Mouse (Mus musculus): Measurements from ENCODE around the gene Kif6. TPM values are rescaled to one million over a fixed set of nuclear protein-coding genes. Genes with fewer than 3 reads are reported as not detected.

Kif6 gene
- polyA plus RNA-seq, 1 experiment from 2014 or later = 4.8 TPM

DNA sequence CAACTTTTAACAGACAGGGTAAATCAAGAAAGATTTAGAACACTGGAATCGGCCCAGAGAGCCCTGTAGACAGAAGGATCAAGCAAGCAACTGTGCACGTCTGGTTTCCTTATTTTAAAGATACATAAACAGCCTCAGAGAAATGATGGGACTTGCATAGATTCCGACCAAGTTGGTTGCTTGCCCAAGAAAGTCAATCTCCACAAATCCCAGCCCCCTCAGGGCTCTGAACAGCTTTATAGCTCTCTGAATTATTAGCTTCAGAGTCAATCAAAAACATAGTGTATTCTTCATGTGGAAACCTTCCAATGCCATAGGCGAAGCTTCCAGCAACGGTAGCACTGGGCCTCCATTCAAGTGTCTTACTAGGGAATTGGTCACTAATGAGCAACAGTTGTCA lies 127.0 kb downstream of the Kif6 start:
- no peak for TF ChIP-seq CTCF (IDR thresholded peaks at IDR 0.05; ENCODE audit: low read depth)
- WGBS = 48% methylated on average over 5 of the region's 5 CpGs
- no peak overlapping the region for H3K9ac ChIP-seq
- no peak overlapping the region for H3K4me2 ChIP-seq
- peaks cover 13% of the 10 kb centered on the region for H3K4me1 ChIP-seq (ENCODE audit: insufficient read depth)
- DNase-seq (peak; percentile 63), ATAC-seq (ENCODE audit: insufficient read depth) (no peak)
- H3K27ac ChIP-seq (ENCODE audit: low read depth) = peak overlapping the region; percentile 52; the same call in 1 of the 2 replicates
- H3K4me3 ChIP-seq (ENCODE audit: low read depth, low read length) = no peak overlapping the region
- no peaks in the 10 kb centered on the region for H3K27me3 ChIP-seq (ENCODE audit: insufficient read depth, low read length)
- no peaks in the 10 kb centered on the region for H3K9me3 ChIP-seq (ENCODE audit: low read depth, low read length)
- no peaks in the 10 kb centered on the region for H3K36me3 ChIP-seq (ENCODE audit: insufficient read depth)

DNA sequence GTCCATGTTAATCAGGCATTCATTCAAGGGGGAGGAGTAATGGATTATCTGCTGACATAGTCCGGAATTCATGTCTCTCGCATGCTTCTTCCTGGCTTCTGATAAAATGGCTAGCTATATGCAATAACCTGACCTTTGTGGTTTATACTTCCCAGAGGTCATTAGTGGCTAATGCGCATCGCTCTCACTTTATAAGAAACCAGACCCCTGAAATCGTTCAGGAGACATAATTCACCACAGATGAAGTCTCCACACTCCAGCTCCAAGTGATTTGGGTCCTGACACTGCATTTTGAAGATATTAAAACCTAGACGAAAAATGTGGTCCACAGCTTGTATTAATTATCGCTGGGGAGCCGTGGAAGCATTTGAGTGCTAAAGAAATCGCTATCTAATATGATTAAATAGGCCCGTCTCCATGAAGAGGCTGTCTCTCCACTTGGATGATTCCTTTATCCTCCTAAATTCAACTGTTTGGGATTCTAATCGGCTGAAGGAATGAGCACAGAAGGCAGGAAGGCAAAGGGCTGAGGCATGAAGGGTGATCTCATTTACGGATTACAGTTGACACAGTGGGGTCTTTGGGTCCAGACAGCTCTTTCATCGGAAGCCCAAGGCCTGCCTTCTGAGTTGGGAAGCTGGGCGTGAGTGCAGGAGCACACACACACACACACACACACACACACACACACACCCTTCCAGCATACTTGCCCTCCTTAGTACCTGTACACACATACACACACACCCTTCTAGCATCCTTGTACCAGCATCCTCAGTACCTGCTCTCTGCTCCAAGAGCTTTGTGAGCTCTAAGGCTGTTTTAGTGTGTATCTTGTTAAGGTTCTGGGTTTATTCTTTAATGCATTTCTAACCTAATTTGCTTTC lies 128.9 kb downstream of the Kif6 start:
- Histone ChIP-seq H3K9ac (no peak overlapping the region), H3K9me3 (ENCODE audit: low read depth, low read length) (no peaks in the 10 kb centered on the region), H3K36me3 (ENCODE audit: insufficient read depth) (no peaks in the 10 kb centered on the region), H3K4me1 (ENCODE audit: insufficient read depth) (peaks cover 3% of the 10 kb centered on the region; the same call in 1 of the 2 replicates), H3K27me3 (ENCODE audit: insufficient read depth, low read length) (no peaks in the 10 kb centered on the region), H3K4me3 (ENCODE audit: low read depth, low read length) (no peak overlapping the region), H3K27ac (ENCODE audit: low read depth) (0 out of 2 replicates have a peak overlapping the region, but pooled peaks have one; percentile 48), H3K4me2 (no peak overlapping the region)
- TF ChIP-seq CTCF (IDR thresholded peaks at IDR 0.05; ENCODE audit: low read depth) = no peak
- DNase-seq (peak; percentile 80), ATAC-seq (ENCODE audit: insufficient read depth) (peak; percentile 64)
- WGBS = 44% methylated on average over 14 of the region's 14 CpGs

DNA sequence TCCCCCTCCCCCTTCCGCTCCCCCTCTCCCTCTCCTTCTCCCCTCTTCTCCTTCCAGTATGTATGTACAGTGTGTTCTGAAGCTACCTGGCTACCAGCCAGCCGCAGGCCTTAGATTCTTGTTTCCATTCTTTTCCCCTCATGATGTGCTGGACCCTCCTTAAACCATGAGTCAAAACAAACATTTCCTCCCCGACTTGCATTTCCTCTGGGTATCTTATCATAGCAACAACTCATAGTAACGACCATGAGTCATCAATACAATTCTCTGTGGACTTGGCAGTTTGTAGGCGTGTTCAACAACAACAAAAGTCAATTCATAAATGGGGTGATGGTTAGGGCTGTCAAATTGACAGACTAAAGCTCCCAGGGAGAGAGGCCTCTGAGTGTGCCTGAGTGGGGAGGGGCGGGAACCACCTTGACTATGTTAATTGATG lies 136.0 kb downstream of the Kif6 start:
- Histone ChIP-seq H3K9me3 (ENCODE audit: low read depth, low read length) (0 out of 2 replicates have a peak, but pooled peaks cover 4% of the 10 kb centered on the region), H3K27ac (ENCODE audit: low read depth) (no peak overlapping the region), H3K36me3 (ENCODE audit: insufficient read depth) (no peaks in the 10 kb centered on the region), H3K4me1 (ENCODE audit: insufficient read depth) (peaks cover 6% of the 10 kb centered on the region), H3K4me3 (ENCODE audit: low read depth, low read length) (no peak overlapping the region), H3K27me3 (ENCODE audit: insufficient read depth, low read length) (no peaks in the 10 kb centered on the region), H3K4me2 (no peak overlapping the region), H3K9ac (no peak overlapping the region)
- 44% methylated on average over 6 of the region's 6 CpGs for WGBS
- ATAC-seq (ENCODE audit: insufficient read depth) = peak; percentile 60; the same call in 1 of the 2 replicates
- DNase-seq = peak; percentile 68
- TF ChIP-seq CTCF (IDR thresholded peaks at IDR 0.05; ENCODE audit: low read depth) = no peak

DNA sequence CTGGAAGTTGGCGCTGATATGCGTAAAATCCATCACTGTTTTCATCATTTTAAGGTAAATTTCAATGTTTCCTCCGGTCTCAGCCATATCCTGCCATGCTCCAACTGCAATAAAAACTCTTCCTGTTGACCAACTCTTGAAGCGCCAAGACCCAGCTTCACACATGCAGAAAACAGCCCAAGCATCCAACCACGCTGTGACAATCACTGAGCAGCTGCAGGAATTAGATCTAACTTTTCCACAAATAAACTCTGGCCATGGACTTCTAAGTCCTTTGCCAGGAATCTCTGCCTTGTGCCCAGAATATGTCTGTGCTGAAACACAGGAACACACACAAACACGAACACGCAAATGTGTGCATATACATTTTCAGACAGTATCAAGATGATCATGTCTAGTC lies 138.9 kb downstream of the Kif6 start:
- no peak overlapping the region for H3K27ac ChIP-seq (ENCODE audit: low read depth)
- peaks cover 7% of the 10 kb centered on the region for H3K4me1 ChIP-seq (ENCODE audit: insufficient read depth)
- no peak for ATAC-seq (ENCODE audit: insufficient read depth)
- no peaks in the 10 kb centered on the region for H3K36me3 ChIP-seq (ENCODE audit: insufficient read depth)
- H3K4me2 ChIP-seq = no peak overlapping the region
- H3K4me3 ChIP-seq (ENCODE audit: low read depth, low read length) = no peak overlapping the region
- no peaks in the 10 kb centered on the region for H3K27me3 ChIP-seq (ENCODE audit: insufficient read depth, low read length)
- H3K9ac ChIP-seq = no peak overlapping the region
- TF ChIP-seq CTCF (IDR thresholded peaks at IDR 0.05; ENCODE audit: low read depth) = no peak
- WGBS = 91% methylated on average over 7 of the region's 7 CpGs
- 0 out of 2 replicates have a peak, but pooled peaks cover 4% of the 10 kb centered on the region for H3K9me3 ChIP-seq (ENCODE audit: low read depth, low read length)
- no peak for DNase-seq

DNA sequence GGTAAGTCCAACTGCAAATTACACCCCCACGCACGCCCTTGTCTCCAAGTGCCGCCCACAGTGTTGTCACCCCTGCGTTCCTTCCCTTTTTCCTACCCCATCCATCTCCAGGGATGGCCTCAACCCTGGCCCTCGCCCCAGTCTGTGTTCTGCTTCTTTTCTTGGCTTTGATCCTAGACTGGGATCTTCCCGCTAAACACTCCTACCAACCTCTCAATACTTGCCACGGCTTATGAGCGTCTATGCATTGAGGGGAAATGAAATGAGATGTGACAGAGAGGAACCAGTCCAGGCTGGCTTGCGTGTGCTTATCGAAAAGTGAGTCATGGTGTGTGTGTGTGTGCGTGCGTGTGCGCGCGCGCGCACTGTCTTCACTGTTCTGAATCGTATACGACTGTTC lies 141.9 kb downstream of the Kif6 start:
- 44% methylated on average over 19 of the region's 19 CpGs for WGBS
- peak overlapping the region; percentile 70 for H3K27ac ChIP-seq (ENCODE audit: low read depth)
- H3K36me3 ChIP-seq (ENCODE audit: insufficient read depth) = no peaks in the 10 kb centered on the region
- DNase-seq (peak; percentile 91), ATAC-seq (ENCODE audit: insufficient read depth) (peak; percentile 96)
- H3K4me3 ChIP-seq (ENCODE audit: low read depth, low read length) = no peak overlapping the region
- no peaks in the 10 kb centered on the region for H3K27me3 ChIP-seq (ENCODE audit: insufficient read depth, low read length)
- H3K4me2 ChIP-seq = 0 out of 2 replicates have a peak overlapping the region, but pooled peaks have one; percentile 7
- no peak overlapping the region for H3K9ac ChIP-seq
- 0 out of 2 replicates have a peak, but pooled peaks cover 4% of the 10 kb centered on the region for H3K9me3 ChIP-seq (ENCODE audit: low read depth, low read length)
- H3K4me1 ChIP-seq (ENCODE audit: insufficient read depth) = peaks cover 7% of the 10 kb centered on the region
- no peak for TF ChIP-seq CTCF (IDR thresholded peaks at IDR 0.05; ENCODE audit: low read depth)

DNA sequence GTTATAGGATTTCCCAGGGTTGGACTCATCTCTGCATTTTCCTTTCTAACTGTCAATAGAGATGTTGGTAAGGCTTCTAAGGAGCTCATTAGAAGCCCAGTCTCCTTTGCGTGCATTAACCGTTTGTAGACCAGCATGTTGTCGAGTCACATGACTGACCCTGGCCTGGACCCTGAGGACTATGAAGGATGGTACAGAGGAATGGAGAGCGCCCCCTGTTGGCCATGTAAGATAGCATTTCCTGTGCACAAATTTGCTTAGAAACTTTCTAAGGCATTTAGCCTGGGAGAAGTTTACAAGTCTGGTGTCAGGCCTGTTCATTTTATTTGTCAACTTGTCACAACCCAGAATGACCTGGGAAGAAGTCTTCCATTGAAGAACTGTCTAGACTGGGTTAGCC lies 144.1 kb downstream of the Kif6 start:
- WGBS = 81% methylated on average over 4 of the region's 4 CpGs
- peaks cover 7% of the 10 kb centered on the region for H3K4me1 ChIP-seq (ENCODE audit: insufficient read depth)
- H3K9ac ChIP-seq = no peak overlapping the region
- no peak for DNase-seq
- H3K27ac ChIP-seq (ENCODE audit: low read depth) = no peak overlapping the region
- ATAC-seq (ENCODE audit: insufficient read depth) = no peak
- H3K9me3 ChIP-seq (ENCODE audit: low read depth, low read length) = 0 out of 2 replicates have a peak, but pooled peaks cover 4% of the 10 kb centered on the region
- no peak overlapping the region for H3K4me3 ChIP-seq (ENCODE audit: low read depth, low read length)
- H3K27me3 ChIP-seq (ENCODE audit: insufficient read depth, low read length) = no peaks in the 10 kb centered on the region
- no peak overlapping the region for H3K4me2 ChIP-seq
- no peaks in the 10 kb centered on the region for H3K36me3 ChIP-seq (ENCODE audit: insufficient read depth)
- TF ChIP-seq CTCF (IDR thresholded peaks at IDR 0.05; ENCODE audit: low read depth) = peak; percentile 50

DNA sequence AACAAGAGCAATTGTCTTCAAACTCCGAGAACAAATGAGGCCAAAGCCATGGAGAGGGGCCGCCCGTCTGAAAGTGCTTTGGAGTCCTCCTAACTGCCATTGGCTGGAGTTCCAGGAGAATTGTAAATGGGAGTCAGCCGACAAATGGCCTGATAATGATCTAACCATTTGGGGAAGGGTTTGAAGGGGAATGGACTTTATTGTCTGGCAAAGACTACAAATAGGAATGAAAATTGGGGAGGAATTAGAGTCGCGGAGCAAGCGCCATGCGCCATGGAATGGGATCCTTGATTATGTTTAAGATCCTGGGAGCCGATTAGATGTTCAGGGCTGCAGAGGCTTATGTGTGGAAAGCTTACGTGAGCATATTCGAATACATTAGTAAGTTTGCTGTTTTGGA lies 146.3 kb downstream of the Kif6 start:
- peak overlapping the region; percentile 14; the same call in 1 of the 2 replicates for H3K27ac ChIP-seq (ENCODE audit: low read depth)
- no peak overlapping the region for H3K4me2 ChIP-seq
- H3K4me3 ChIP-seq (ENCODE audit: low read depth, low read length) = no peak overlapping the region
- WGBS = 67% methylated on average over 11 of the region's 11 CpGs
- ATAC-seq (ENCODE audit: insufficient read depth) (no peak), DNase-seq (peak; percentile 58)
- H3K9ac ChIP-seq = no peak overlapping the region
- TF ChIP-seq CTCF (IDR thresholded peaks at IDR 0.05; ENCODE audit: low read depth) = no peak
- H3K9me3 ChIP-seq (ENCODE audit: low read depth, low read length) = no peaks in the 10 kb centered on the region
- no peaks in the 10 kb centered on the region for H3K27me3 ChIP-seq (ENCODE audit: insufficient read depth, low read length)
- H3K4me1 ChIP-seq (ENCODE audit: insufficient read depth) = no peaks in the 10 kb centered on the region; the same call in none of the 2 replicates
- H3K36me3 ChIP-seq (ENCODE audit: insufficient read depth) = no peaks in the 10 kb centered on the region

All from lung, embryonic 14.5 days (tissue).